Mouse (Mus musculus): ENCODE results near the gene Eps15.

DNA sequence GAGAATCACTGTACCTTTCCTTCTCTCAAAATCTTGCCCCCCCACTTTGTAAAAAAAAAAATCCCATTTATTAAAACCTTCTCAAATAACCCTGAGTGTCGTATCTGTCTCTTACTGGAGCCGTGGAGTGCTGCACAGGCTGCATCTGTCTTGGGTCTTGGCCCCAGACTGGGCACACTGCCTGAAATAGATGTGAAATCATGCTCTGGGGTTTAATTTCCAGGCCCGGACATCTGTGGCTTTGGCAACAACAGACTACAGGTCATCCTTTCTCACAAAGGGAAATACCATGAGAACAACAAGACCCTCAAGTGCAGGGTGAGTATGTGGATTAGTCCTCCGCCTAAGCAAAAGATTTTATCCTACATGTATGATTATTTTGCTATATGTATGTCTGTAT lies 38.1 kb upstream of the Eps15 start:
- TF ChIP-seq POLR2A (IDR thresholded peaks at IDR 0.05; ENCODE audit: control insufficient read depth, extremely low read depth, insufficient read depth, low read length, poor library complexity) (no peak), CTCF (IDR thresholded peaks at IDR 0.05; ENCODE audit: borderline replicate concordance, control insufficient read depth, extremely low read depth, insufficient read depth, low read length, poor library complexity) (no peak)
